28 mouse cellular contexts compared by ENCODE assay signal in the genomic region with DNA sequence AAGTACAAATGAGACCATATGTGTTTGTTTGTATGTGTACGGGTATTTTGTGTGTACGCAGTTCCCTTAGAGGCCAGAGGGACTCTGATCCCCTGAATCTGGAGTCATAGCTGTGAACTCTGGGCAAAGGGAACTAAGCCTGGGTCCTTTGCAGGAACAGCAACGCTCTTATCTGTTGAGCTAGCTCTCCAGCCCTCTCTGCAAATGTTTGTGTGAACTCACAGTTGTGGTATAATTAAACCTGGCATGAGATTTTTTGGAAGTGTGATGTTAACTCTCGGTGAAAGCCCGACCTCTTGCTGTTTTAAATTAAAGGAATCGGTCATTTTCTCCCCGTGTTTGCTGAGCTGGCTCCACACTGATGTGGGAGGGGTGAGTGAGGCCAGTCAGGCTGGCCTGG. TPM values are rescaled to one million over a fixed set of nuclear protein-coding genes. Genes with fewer than 3 reads are reported as not detected.
"Had no signal": no experiment of that assay in that cellular context is flagged by ENCODE, and none has a peak within 500 bp of the region (broad histone marks: within the 10 kb centered on the region; RNA-seq: fewer than 3 reads in every experiment).

No protein-coding gene starts in this region.

- H3K27ac ChIP-seq: kidney, embryonic 15.5 days; left cerebral cortex, adult 2 months; limb, embryonic 12.5 days; limb, embryonic 15.5 days; liver, embryonic 14.5 days; lung, embryonic 15.5 days; midbrain, embryonic 12.5 days; midbrain, embryonic 15.5 days; neural tube, embryonic 12.5 days; neural tube, embryonic 15.5 days; stomach, embryonic 15.5 days had no signal

- H3K4me3 ChIP-seq: kidney, embryonic 15.5 days; left cerebral cortex, adult 2 months; limb, embryonic 12.5 days; limb, embryonic 15.5 days; lung, embryonic 15.5 days; midbrain, embryonic 12.5 days; midbrain, embryonic 15.5 days; neural tube, embryonic 12.5 days; neural tube, embryonic 15.5 days; stomach, embryonic 15.5 days had no signal

- H3K9ac ChIP-seq: kidney, embryonic 15.5 days; limb, embryonic 12.5 days; limb, embryonic 15.5 days; liver, embryonic 14.5 days; lung, embryonic 15.5 days; midbrain, embryonic 12.5 days; midbrain, embryonic 15.5 days; neural tube, embryonic 12.5 days; neural tube, embryonic 15.5 days; stomach, embryonic 15.5 days had no signal

- DNase-seq: kidney, adult 11 months; kidney, adult 8-10 months; kidney, postnatal 10 days; kidney, postnatal 36 days; layer of hippocampus, postnatal 36 days; left cerebral cortex, postnatal 4 days; lung, adult 18-20 months; lung, postnatal 10 days; lung, postnatal 36 days; right cerebral cortex, adult 18-20 months; right cerebral cortex, postnatal 14 days; right cerebral cortex, postnatal 4 days; thymus, adult 2 months; thymus, postnatal 14 days; thymus, postnatal 4 days had no signal

- H3K9me3 ChIP-seq: kidney, embryonic 15.5 days; limb, embryonic 12.5 days; limb, embryonic 15.5 days; lung, embryonic 15.5 days; midbrain, embryonic 12.5 days; midbrain, embryonic 15.5 days; neural tube, embryonic 12.5 days; neural tube, embryonic 15.5 days; stomach, embryonic 15.5 days had no signal

- H3K4me1 ChIP-seq: kidney, embryonic 15.5 days; lung, embryonic 15.5 days; midbrain, embryonic 12.5 days; midbrain, embryonic 15.5 days; neural tube, embryonic 12.5 days; neural tube, embryonic 15.5 days had no signal

- H3K4me2 ChIP-seq: kidney, embryonic 15.5 days; limb, embryonic 12.5 days; limb, embryonic 15.5 days; lung, embryonic 15.5 days; midbrain, embryonic 12.5 days; midbrain, embryonic 15.5 days; neural tube, embryonic 12.5 days; neural tube, embryonic 15.5 days; stomach, embryonic 15.5 days had no signal

- H3K36me3 ChIP-seq: kidney, embryonic 15.5 days; limb, embryonic 12.5 days; lung, embryonic 15.5 days; midbrain, embryonic 12.5 days; midbrain, embryonic 15.5 days; neural tube, embryonic 12.5 days; neural tube, embryonic 15.5 days; stomach, embryonic 15.5 days had no signal

- H3K27me3 ChIP-seq: limb, embryonic 15.5 days; lung, embryonic 15.5 days; midbrain, embryonic 15.5 days; neural tube, embryonic 12.5 days; neural tube, embryonic 15.5 days; stomach, embryonic 15.5 days had no signal

- ATAC-seq: midbrain, embryonic 15.5 days had no signal

RNA-seq across cellular contexts. Expression of gene Slc2a7, which starts 43.1 kb away (rescaled TPM):
- total RNA-seq: layer of hippocampus, adult 8-10 months; layer of hippocampus, postnatal 10 days; layer of hippocampus, postnatal 36 days; left cerebral cortex, adult 2 months; left cerebral cortex, postnatal 4 days had no signal
- polyA plus RNA-seq: kidney, embryonic 15.5 days; limb, embryonic 12.5 days; limb, embryonic 15.5 days; lung, embryonic 15.5 days; midbrain, embryonic 12.5 days; midbrain, embryonic 15.5 days; neural tube, embryonic 12.5 days; neural tube, embryonic 15.5 days had no signal
